Mouse (Mus musculus) hindbrain, embryonic 16.5 days (tissue): ENCODE measurements around the gene Scarf1. TPM values are rescaled to one million over a fixed set of nuclear protein-coding genes. Genes with fewer than 3 reads are reported as not detected.
A peak's percentile ranks its signal among the peaks of the same experiment; 100 is the strongest.

Experiments
- ATAC-seq: fragments of 200-750 bp; cut with Nextera tagmentation; 2 replicates; pipeline ENCODE4 v1.8.0; 2017; ENCODE audit warnings: moderate TSS enrichment, moderate library complexity
- H3K27ac ChIP-seq: fragments of 300-500 bp; sonication (generic); 2 replicates; pipeline ENCODE4 v1.5.1; 2014; ENCODE audit warnings: low read depth, mild to moderate bottlenecking, control low read depth, low read length, moderate library complexity
- H3K27me3 ChIP-seq: fragments of 300-500 bp; sonication (generic); replicated peaks from 2 replicates; pipeline ENCODE4 v1.6.1; 2014; ENCODE audit warnings: low read length; ENCODE audit not compliant: control insufficient read depth, insufficient read depth
- H3K36me3 ChIP-seq: fragments of 300-500 bp; sonication (generic); 2 replicates; pipeline ENCODE4 v1.6.1; 2014; ENCODE audit warnings: mild to moderate bottlenecking, low read length, moderate library complexity, mixed read lengths; ENCODE audit not compliant: control insufficient read depth, insufficient read depth
- H3K4me1 ChIP-seq: fragments of 300-500 bp; sonication (generic); 2 replicates; pipeline ENCODE4 v1.6.1; 2014; ENCODE audit warnings: low read depth, low read length; ENCODE audit not compliant: control insufficient read depth, insufficient read depth
- H3K4me2 ChIP-seq: fragments of 300-500 bp; sonication (generic); 2 replicates; pipeline ENCODE4 v1.6.1; 2014; ENCODE audit warnings: mild to moderate bottlenecking, low read length, control low read depth, moderate library complexity
- H3K4me3 ChIP-seq: fragments of 300-500 bp; sonication (generic); 2 replicates; pipeline ENCODE4 v1.5.1; 2014; ENCODE audit warnings: mild to moderate bottlenecking, low read length, control low read depth, moderate library complexity
- H3K9ac ChIP-seq: fragments of 300-500 bp; sonication (generic); 2 replicates; pipeline ENCODE4 v1.6.1; 2014; ENCODE audit warnings: low read depth, mild to moderate bottlenecking, control low read depth, low read length, moderate library complexity
- H3K9me3 ChIP-seq: fragments of 300-500 bp; sonication (generic); 2 replicates; pipeline ENCODE4 v1.6.1; 2014; ENCODE audit warnings: mild to moderate bottlenecking, low read length, moderate library complexity; ENCODE audit not compliant: control insufficient read depth
- WGBS: fragments of 180-500 bp; shearing (Covaris S2); extraction: QIAGEN DNeasy Blood & Tissue Kit; methylation state at CpG from one replicate; pipeline ENCODE4 v1.1.7; 2014; 5-methylcytosine and 5-hydroxymethylcytosine counted together
- polyA plus RNA-seq: library from polyadenylated mRNA; unstranded; fragments of >200 nt; fragmentation: Nextera tagmentation; extraction: Ambion mirVana; gene quantifications from 2 replicates; pipeline ENCODE4 v1.2.1, GENCODE M21; 2015

Gene Scarf1
- polyA plus RNA-seq, 1 experiment from 2014 or later = 4.2 TPM

- ATAC-seq = no peak
- WGBS = 87% methylated on average over 11 of the region's 11 CpGs
- Histone ChIP-seq H3K9ac (no peak overlapping the region), H3K27me3 (no peaks in the 10 kb centered on the region), H3K27ac (no peak overlapping the region), H3K36me3 (no peaks in the 10 kb centered on the region), H3K4me3 (no peak overlapping the region), H3K4me2 (no peak overlapping the region), H3K9me3 (no peaks in the 10 kb centered on the region), H3K4me1 (peaks cover 3% of the 10 kb centered on the region; the same call in 1 of the 2 replicates)
Measured at GRCm38 (mm10) chr11:75472469-75473081, 40.8 kb upstream of the Scarf1 start.

GRCm38 (mm10) chr11:75473376-75473775 lies 40.0 kb upstream of the Scarf1 start:
- no peaks in the 10 kb centered on the region for H3K27me3 ChIP-seq
- H3K9me3 ChIP-seq = no peaks in the 10 kb centered on the region
- no peak overlapping the region for H3K27ac ChIP-seq
- no peak overlapping the region for H3K4me2 ChIP-seq
- H3K4me3 ChIP-seq = no peak overlapping the region
- ATAC-seq = no peak
- no peaks in the 10 kb centered on the region for H3K36me3 ChIP-seq
- WGBS = 65% methylated on average over 7 of the region's 7 CpGs
- no peaks in the 10 kb centered on the region for H3K4me1 ChIP-seq
- H3K9ac ChIP-seq = no peak overlapping the region

GRCm38 (mm10) chr11:75486192-75486591 lies 27.1 kb upstream of the Scarf1 start:
- 28% methylated on average over 3 of the region's 3 CpGs for WGBS
- ATAC-seq = peak; percentile 65
- peaks cover 18% of the 10 kb centered on the region for H3K36me3 ChIP-seq

GRCm38 (mm10) chr11:75486601-75487285 lies 26.6 kb upstream of the Scarf1 start, which contains the start of gene Prpf8:
Gene Prpf8 (plus strand): TSS chr11:75486816.
- peak; percentile 100 for ATAC-seq
- Histone ChIP-seq H3K4me1 (peaks cover 9% of the 10 kb centered on the region), H3K27ac (peak within 1 kb of the TSS; percentile 80), H3K9me3 (no peaks in the 10 kb centered on the region), H3K36me3 (peaks cover 24% of the 10 kb centered on the region), H3K9ac (peak within 1 kb of the TSS; percentile 99), H3K27me3 (no peaks in the 10 kb centered on the region), H3K4me2 (peak within 1 kb of the TSS; percentile 96), H3K4me3 (peak within 1 kb of the TSS; percentile 95)
- under 1% methylated on average over 52 of the region's 52 CpGs for WGBS

More at GRCm38 (mm10) chr11:75486192-75486591, 27.1 kb upstream of the Scarf1 start:
- no peaks in the 10 kb centered on the region for H3K9me3 ChIP-seq
- H3K9ac ChIP-seq = no peak overlapping the region
- no peaks in the 10 kb centered on the region for H3K27me3 ChIP-seq
- peak overlapping the region; percentile 95 for H3K4me3 ChIP-seq
- no peak overlapping the region for H3K27ac ChIP-seq
- H3K4me2 ChIP-seq = peak overlapping the region; percentile 43
- H3K4me1 ChIP-seq = peaks cover 9% of the 10 kb centered on the region

GRCm38 (mm10) chr11:75487496-75487895 lies 25.8 kb upstream of the Scarf1 start:
- H3K9me3 ChIP-seq = no peaks in the 10 kb centered on the region
- peak overlapping the region; percentile 95 for H3K4me3 ChIP-seq
- H3K9ac ChIP-seq = peak overlapping the region; percentile 99
- WGBS = 44% methylated on average over 6 of the region's 6 CpGs
- no peak for ATAC-seq
- peaks cover 31% of the 10 kb centered on the region for H3K36me3 ChIP-seq
- no peaks in the 10 kb centered on the region for H3K27me3 ChIP-seq
- H3K4me2 ChIP-seq = peak overlapping the region; percentile 96
- H3K27ac ChIP-seq = no peak overlapping the region
- peaks cover 9% of the 10 kb centered on the region for H3K4me1 ChIP-seq

- H3K4me1 ChIP-seq = no peaks in the 10 kb centered on the region
- no peak overlapping the region for H3K4me3 ChIP-seq
- 94% methylated on average over 10 of the region's 10 CpGs for whole genome bisulfite sequencing
- ATAC-seq = no peak
- H3K9me3 ChIP-seq = no peaks in the 10 kb centered on the region
- H3K36me3 ChIP-seq = peaks cover 89% of the 10 kb centered on the region
- H3K27me3 ChIP-seq = no peaks in the 10 kb centered on the region
- no peak overlapping the region for H3K4me2 ChIP-seq
- H3K9ac ChIP-seq = no peak overlapping the region
- no peak overlapping the region for H3K27ac ChIP-seq
Measured at GRCm38 (mm10) chr11:75494296-75495049, 18.9 kb upstream of the Scarf1 start.

GRCm38 (mm10) chr11:75498126-75498525 lies 15.2 kb upstream of the Scarf1 start:
- Histone ChIP-seq H3K4me3 (no peak overlapping the region), H3K27me3 (no peaks in the 10 kb centered on the region), H3K9ac (no peak overlapping the region), H3K27ac (no peak overlapping the region), H3K36me3 (peaks cover 90% of the 10 kb centered on the region), H3K4me2 (no peak overlapping the region), H3K4me1 (no peaks in the 10 kb centered on the region), H3K9me3 (no peaks in the 10 kb centered on the region)
- 95% methylated on average over 1 of the region's 1 CpGs for WGBS
- no peak for ATAC-seq

- Histone ChIP-seq H3K4me1 (peaks cover 9% of the 10 kb centered on the region), H3K4me3 (no peak overlapping the region), H3K36me3 (peaks cover 41% of the 10 kb centered on the region), H3K27ac (no peak overlapping the region), H3K27me3 (no peaks in the 10 kb centered on the region), H3K9me3 (no peaks in the 10 kb centered on the region), H3K9ac (no peak overlapping the region), H3K4me2 (no peak overlapping the region)
- ATAC-seq = no peak
- WGBS = 95% methylated on average over 4 of the region's 4 CpGs
Measured at GRCm38 (mm10) chr11:75508162-75508561, 5.2 kb upstream of the Scarf1 start.

GRCm38 (mm10) chr11:75508904-75509303 lies 4.4 kb upstream of the Scarf1 start:
- Histone ChIP-seq H3K4me3 (no peak overlapping the region), H3K9me3 (no peaks in the 10 kb centered on the region), H3K4me1 (peaks cover 9% of the 10 kb centered on the region), H3K9ac (no peak overlapping the region), H3K27ac (no peak overlapping the region), H3K27me3 (no peaks in the 10 kb centered on the region), H3K36me3 (peaks cover 35% of the 10 kb centered on the region), H3K4me2 (no peak overlapping the region)
- WGBS = 79% methylated on average over 8 of the region's 8 CpGs
- no peak for ATAC-seq
